Mouse (Mus musculus): Measurements from ENCODE around the gene Unc119b. TPM values are rescaled to one million over a fixed set of nuclear protein-coding genes. Genes with fewer than 3 reads are reported as not detected.
A peak's percentile ranks its signal among the peaks of the same experiment; 100 is the strongest.

The Unc119b gene
- polyA plus RNA-seq, 1 experiment from 2014 or later, result 31.1 TPM

DNA sequence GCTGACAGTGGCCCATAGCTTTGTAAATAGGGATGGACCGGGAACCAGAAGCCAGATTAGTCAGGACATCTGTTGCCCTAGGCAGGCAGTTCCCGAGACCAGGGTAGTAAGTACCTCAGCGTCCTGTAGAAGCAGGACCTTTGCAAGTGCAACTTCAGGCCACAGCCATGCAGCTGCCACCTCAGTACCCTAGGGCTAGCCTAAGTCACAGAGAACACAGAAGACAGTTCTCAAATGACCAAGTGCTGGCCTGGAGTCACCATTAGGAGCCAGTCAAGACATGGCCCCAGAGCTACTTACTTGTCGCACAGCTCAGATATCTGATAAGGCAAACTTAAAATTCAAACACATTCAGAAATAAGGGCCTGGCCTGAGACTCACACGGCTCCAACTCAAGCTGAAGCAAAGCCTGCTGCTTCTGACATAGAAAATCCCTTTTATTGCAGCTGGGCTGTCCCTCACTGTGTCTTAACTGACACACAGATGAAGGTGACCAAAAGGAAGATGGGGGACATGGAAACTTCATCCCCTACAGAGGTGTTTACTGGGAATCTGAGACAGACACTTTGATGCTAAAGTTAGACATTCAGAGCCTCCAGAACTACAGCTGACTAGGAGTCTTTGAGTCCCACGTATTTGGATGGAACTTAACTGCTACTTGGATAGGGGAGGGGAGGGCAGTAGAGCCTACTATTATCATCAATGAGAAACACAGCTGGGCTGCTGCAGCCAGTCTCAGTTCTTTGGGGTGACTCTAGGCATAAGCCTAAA lies 11.4 kb upstream of the Unc119b start:
- Histone ChIP-seq H3K27ac (replicated peaks) (no peak overlapping the region), H3K4me1 (peaks cover 8% of the 10 kb centered on the region), H3K4me2 (no peak overlapping the region), H3K9ac (replicated peaks) (no peak overlapping the region), H3K4me3 (replicated peaks) (no peak overlapping the region), H3K36me3 (peaks cover 68% of the 10 kb centered on the region), H3K9me3 (replicated peaks) (no peaks in the 10 kb centered on the region), H3K27me3 (replicated peaks) (no peaks in the 10 kb centered on the region)
- ATAC-seq (ENCODE audit: low FRiP score), result no peak
- 88% methylated on average over 6 of the region's 6 CpGs for WGBS

DNA sequence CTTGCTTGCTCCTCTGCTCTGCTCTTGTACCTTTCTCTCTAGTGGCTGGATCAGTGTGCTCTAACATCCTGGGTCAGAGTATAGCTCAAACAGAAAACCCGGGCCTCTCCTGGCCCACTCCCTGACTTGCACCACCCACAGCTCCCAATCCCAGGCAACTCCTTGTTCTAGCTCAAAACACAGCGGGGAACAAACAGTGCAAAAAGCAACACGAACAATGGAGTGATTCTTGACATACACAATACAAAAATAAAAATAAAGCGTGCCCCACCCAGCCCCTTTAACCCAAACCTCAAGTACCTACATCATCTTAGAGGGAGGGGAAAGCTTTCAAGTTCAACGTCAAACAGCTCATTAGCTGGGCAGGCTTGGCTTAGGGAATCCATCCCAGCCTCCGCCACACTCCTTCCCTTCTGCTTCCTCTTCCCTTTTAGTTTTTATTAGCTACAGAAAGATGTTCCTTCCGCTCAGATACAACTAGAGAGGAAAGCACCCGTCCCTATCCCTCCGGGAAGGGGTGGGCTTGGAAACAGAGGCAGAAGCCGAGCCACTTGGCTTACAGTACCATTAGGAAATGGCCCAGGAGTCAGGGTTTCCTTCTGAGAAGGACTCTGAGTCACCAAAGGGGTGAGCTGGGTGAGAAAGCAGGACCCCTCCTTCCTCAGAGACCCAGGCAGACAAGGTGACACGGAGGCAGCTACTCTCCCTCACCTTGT lies 10.6 kb upstream of the Unc119b start:
- no peaks in the 10 kb centered on the region for H3K9me3 ChIP-seq (replicated peaks)
- peaks cover 8% of the 10 kb centered on the region for H3K4me1 ChIP-seq
- H3K27ac ChIP-seq (replicated peaks), result no peak overlapping the region
- ATAC-seq (ENCODE audit: low FRiP score), result no peak
- peaks cover 61% of the 10 kb centered on the region for H3K36me3 ChIP-seq
- WGBS, result 70% methylated on average over 11 of the region's 11 CpGs
- no peak overlapping the region for H3K4me3 ChIP-seq (replicated peaks)
- H3K4me2 ChIP-seq, result no peak overlapping the region
- H3K9ac ChIP-seq (replicated peaks), result no peak overlapping the region
- H3K27me3 ChIP-seq (replicated peaks), result no peaks in the 10 kb centered on the region

DNA sequence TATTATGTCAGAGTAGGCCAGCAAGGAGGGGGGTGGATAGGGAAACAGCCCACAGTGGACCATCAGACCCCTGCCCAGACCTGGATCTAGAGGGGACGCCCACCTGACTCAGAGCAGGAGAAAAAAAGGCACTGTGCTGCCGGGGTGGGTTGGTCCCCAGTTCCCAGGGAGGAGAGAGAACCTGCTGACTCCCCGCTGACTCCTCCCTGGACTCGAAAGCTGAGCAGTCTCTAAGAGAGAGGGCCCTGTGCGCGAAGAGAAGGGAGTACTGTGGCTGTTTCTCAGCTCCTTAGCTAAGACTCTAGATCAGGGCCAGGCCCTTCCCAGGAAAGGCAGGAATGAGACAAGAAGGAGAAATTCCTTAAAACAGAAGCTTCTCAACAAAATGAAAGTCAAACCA lies 9.7 kb upstream of the Unc119b start:
- no peak overlapping the region for H3K27ac ChIP-seq (replicated peaks)
- no peak for ATAC-seq (ENCODE audit: low FRiP score)
- H3K27me3 ChIP-seq (replicated peaks), result no peaks in the 10 kb centered on the region
- no peak overlapping the region for H3K4me3 ChIP-seq (replicated peaks)
- H3K9ac ChIP-seq (replicated peaks), result no peak overlapping the region
- H3K4me1 ChIP-seq, result peaks cover 8% of the 10 kb centered on the region
- H3K36me3 ChIP-seq, result peaks cover 51% of the 10 kb centered on the region
- WGBS, result 77% methylated on average over 6 of the region's 6 CpGs
- H3K9me3 ChIP-seq (replicated peaks), result no peaks in the 10 kb centered on the region
- no peak overlapping the region for H3K4me2 ChIP-seq

DNA sequence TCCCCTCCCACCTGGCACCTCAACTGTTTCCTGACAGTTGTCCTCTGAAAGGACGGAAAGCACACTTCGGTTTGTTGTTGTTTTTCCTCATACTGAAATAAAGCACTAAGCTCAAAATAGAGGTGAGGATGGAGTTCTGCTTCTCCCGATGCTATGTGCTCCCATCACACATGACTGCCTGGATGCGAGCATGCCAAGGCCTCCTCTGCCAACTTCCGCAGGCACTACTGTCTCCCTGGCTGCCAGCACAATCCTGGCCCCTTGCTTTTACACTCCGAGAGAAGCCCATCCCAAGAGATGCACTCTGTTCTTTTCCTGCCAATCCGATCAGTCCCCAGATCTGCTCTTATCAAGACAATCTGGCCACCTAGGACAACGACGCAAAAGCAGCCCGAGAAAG lies 8.8 kb upstream of the Unc119b start:
- Histone ChIP-seq H3K4me3 (replicated peaks) (no peak overlapping the region), H3K9me3 (replicated peaks) (no peaks in the 10 kb centered on the region), H3K27me3 (replicated peaks) (no peaks in the 10 kb centered on the region), H3K4me1 (peaks cover 8% of the 10 kb centered on the region), H3K4me2 (no peak overlapping the region), H3K9ac (replicated peaks) (0 out of 2 replicates have a peak overlapping the region, but pooled peaks have one; percentile 10), H3K36me3 (peaks cover 44% of the 10 kb centered on the region), H3K27ac (replicated peaks) (peak overlapping the region; percentile 33; the same call in 1 of the 2 replicates)
- WGBS, result 78% methylated on average over 10 of the region's 10 CpGs
- ATAC-seq (ENCODE audit: low FRiP score), result no peak

DNA sequence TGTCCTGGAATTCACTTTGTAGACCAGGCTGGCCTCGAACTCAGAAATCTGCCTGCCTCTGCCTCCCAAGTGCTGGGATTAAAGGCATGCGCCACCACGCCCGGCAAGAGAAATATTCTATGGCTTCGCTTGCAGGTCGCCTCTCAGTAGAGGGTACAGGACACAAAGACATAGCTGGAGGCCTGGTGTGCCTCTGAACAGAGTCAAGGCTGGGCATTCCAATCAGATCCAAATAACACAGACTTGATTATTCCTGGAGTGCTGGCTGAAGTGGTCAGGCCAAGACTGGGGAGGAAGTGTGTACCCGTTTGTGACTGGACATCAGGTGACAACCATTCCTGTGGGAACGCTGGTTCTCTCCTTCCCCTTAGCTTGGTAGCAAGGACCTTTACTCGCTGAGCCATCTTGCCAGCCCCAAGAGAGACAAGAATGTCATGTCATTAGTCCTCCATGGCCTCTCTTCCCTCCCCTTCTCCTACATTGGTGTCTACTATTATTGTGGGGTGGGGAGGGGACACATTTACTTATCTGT lies 7.5 kb upstream of the Unc119b start:
- no peak overlapping the region for H3K27ac ChIP-seq (replicated peaks)
- H3K36me3 ChIP-seq, result peaks cover 31% of the 10 kb centered on the region
- ATAC-seq (ENCODE audit: low FRiP score), result no peak
- peaks cover 8% of the 10 kb centered on the region for H3K4me1 ChIP-seq
- H3K9me3 ChIP-seq (replicated peaks), result no peaks in the 10 kb centered on the region
- no peak overlapping the region for H3K9ac ChIP-seq (replicated peaks)
- H3K4me2 ChIP-seq, result no peak overlapping the region
- no peaks in the 10 kb centered on the region for H3K27me3 ChIP-seq (replicated peaks)
- no peak overlapping the region for H3K4me3 ChIP-seq (replicated peaks)
- 88% methylated on average over 9 of the region's 9 CpGs for WGBS

DNA sequence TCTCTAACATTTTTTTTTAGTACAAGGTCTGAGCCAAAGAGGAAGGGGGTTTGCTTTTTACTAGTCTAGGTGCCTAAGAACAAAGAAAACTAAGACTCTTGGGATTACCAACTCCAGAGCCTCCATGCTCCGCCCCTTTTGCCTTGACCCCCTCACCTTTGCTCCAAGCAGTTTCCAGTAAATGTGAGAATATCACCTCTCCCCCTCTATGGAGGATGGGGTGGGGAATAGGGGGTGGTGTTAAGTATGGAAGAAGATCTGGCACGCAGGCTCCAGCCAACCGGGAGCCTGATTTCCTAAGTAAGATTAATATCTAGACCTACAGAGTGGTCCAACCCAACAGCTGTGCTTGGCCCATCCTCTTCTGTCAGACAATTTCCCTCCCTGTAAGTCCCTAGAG lies 6.0 kb upstream of the Unc119b start:
- H3K4me2 ChIP-seq, result no peak overlapping the region
- H3K36me3 ChIP-seq, result peaks cover 16% of the 10 kb centered on the region
- H3K4me3 ChIP-seq (replicated peaks), result no peak overlapping the region
- no peak overlapping the region for H3K27ac ChIP-seq (replicated peaks)
- WGBS, result 83% methylated on average over 3 of the region's 3 CpGs
- no peak overlapping the region for H3K9ac ChIP-seq (replicated peaks)
- H3K9me3 ChIP-seq (replicated peaks), result no peaks in the 10 kb centered on the region
- ATAC-seq (ENCODE audit: low FRiP score), result no peak
- H3K4me1 ChIP-seq, result peaks cover 8% of the 10 kb centered on the region
- H3K27me3 ChIP-seq (replicated peaks), result no peaks in the 10 kb centered on the region

DNA sequence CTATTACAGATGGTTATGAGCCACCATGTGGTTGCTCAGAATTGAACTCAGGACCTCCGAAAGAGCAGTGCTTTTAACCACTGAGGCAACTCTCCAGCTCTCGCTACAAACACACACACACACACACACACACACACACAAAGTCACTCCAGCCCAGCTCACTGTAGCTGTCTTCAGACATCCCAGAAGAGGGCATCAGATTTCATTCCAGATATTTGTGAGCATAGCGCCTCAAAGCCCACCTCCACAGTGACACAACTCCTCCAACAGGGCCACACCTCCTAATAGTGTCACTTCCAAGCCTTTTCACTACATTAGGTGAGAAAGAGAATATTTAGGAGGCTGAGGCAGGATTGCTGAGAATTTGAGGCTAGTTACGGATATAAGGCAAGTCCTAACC lies 4.3 kb upstream of the Unc119b start:
- H3K4me2 ChIP-seq, result no peak overlapping the region
- H3K4me3 ChIP-seq (replicated peaks), result no peak overlapping the region
- 81% methylated on average over 4 of the region's 4 CpGs for WGBS
- 0 out of 2 replicates have a peak, but pooled peaks cover 3% of the 10 kb centered on the region for H3K36me3 ChIP-seq
- peaks cover 10% of the 10 kb centered on the region for H3K4me1 ChIP-seq
- H3K27me3 ChIP-seq (replicated peaks), result no peaks in the 10 kb centered on the region
- H3K27ac ChIP-seq (replicated peaks), result no peak overlapping the region
- H3K9me3 ChIP-seq (replicated peaks), result no peaks in the 10 kb centered on the region
- no peak overlapping the region for H3K9ac ChIP-seq (replicated peaks)
- ATAC-seq (ENCODE audit: low FRiP score), result no peak

DNA sequence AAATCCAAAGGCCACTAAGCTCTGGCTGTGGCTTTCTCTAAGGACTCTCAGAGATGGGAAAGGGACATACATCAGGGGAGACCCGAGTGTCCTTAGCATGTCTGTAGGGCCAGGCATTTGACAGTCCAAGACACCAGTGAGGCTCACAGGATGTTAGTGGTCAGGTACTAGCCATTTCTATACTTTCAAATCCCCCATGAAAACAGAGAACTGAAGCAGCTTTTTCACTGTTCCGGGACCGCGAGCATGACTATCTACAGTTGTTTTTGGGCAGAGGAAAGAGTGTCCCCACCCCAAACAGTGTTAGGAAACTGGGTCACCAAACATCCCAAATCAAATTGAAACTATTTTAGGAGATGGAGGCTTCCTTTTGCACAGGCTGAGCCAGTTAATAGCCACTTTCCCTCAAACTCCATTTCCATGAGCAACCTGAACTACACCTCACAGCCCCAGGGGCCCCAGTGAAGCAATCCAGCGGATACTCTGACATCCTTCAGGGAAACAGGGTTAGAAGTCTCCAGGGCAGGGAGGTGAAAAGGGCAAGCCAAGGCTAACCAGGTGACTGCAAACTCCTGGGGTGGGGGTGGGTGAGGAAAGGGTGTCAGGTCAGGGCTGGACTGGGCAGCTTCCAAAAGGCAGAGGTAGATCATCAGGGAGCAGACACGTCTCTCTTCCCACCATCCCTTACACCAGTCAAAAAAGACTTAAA lies 1.3 kb downstream of the Unc119b start:
- peak overlapping the region; percentile 91 for H3K4me2 ChIP-seq
- H3K4me1 ChIP-seq, result peaks cover 28% of the 10 kb centered on the region
- H3K27ac ChIP-seq (replicated peaks), result no peak overlapping the region
- peak overlapping the region; percentile 83 for H3K4me3 ChIP-seq (replicated peaks)
- 55% methylated on average over 6 of the region's 6 CpGs for WGBS
- ATAC-seq (ENCODE audit: low FRiP score), result no peak
- no peaks in the 10 kb centered on the region for H3K9me3 ChIP-seq (replicated peaks)
- H3K9ac ChIP-seq (replicated peaks), result peak overlapping the region; percentile 79
- H3K36me3 ChIP-seq, result peaks cover 14% of the 10 kb centered on the region
- H3K27me3 ChIP-seq (replicated peaks), result no peaks in the 10 kb centered on the region

DNA sequence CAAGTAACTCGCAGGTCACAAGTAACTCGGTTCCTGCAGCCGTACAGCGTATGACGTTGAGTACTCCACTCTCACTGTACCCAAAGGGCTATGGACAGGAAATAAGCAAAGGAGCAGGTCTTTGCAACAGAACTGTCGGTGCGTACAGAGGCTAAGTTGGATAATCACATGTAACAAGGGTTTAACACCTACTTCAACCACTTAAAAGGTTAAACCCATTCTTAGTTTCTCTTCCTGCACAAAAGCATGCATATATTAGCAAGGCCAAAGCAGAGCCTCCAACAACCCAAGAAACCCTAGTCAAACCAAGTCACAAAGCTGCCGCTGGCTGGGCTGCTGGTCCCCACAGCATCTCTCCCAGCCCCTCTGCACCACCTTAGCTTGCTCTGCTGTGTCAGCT lies 2.3 kb downstream of the Unc119b start:
- no peak for ATAC-seq (ENCODE audit: low FRiP score)
- Histone ChIP-seq H3K4me3 (replicated peaks) (no peak overlapping the region), H3K9ac (replicated peaks) (peak overlapping the region; percentile 26; the same call in 1 of the 2 replicates), H3K4me2 (peak overlapping the region; percentile 91), H3K9me3 (replicated peaks) (no peaks in the 10 kb centered on the region), H3K27me3 (replicated peaks) (no peaks in the 10 kb centered on the region), H3K27ac (replicated peaks) (no peak overlapping the region), H3K4me1 (peaks cover 28% of the 10 kb centered on the region), H3K36me3 (peaks cover 23% of the 10 kb centered on the region)
- WGBS, result 96% methylated on average over 8 of the region's 8 CpGs

DNA sequence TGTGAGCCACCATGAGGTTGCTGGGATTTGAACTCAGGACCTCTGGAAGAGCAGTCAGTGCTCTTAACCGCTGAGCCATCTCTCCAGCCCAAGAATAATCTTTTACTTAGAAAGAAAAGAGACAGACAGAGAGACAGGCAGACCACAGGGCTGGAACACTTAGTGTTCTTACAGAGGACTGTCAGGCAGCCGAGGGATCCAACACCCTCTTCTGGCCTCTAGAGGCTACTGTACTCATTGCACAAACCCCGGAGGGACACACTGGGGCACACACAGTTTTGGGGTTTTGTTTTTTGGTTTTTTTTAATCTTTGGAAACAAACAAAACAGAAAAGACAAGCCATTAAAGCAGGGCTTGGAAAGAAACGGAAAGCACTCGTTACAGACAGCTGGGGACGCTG lies 5.4 kb downstream of the Unc119b start:
- H3K4me1 ChIP-seq, result peaks cover 45% of the 10 kb centered on the region
- H3K36me3 ChIP-seq, result peaks cover 46% of the 10 kb centered on the region
- no peak for ATAC-seq (ENCODE audit: low FRiP score)

DNA sequence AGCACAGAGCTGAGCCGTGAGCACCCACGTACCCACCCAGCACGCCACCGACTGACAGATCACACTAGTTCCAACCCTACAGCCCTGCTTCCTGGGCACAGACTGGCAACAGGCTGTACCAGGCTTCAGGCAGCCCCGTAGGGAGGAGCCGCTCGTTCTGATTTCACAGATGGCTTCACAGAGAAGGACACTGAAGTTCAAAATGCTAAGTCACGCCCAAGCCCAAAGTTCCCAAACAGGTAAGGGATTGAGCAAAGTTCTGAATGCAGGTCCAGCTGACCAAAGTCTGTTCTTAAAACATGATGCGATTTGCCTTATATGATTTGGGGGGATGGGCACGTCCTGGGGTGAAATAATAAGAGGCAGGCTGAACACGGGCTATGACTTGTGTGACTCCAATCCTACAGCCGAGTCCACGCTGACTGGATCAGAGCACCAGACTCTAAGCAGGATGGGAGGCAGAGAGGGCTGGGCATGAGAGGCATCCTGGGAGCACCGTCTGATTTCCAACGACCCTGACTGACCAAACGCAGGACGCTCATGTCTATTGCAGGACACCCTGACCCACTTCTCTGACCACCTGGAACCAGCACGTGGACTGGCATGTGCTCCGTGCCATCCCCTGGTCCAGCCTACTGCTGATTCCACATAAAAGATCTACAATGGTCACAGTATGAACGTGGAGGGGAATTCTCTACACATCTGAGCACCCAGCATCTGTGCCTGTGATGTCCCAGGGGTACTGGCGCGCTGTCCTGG lies 7.2 kb downstream of the Unc119b start:
- Histone ChIP-seq H3K27me3 (replicated peaks) (no peaks in the 10 kb centered on the region), H3K4me1 (peaks cover 29% of the 10 kb centered on the region), H3K9ac (replicated peaks) (0 out of 2 replicates have a peak overlapping the region, but pooled peaks have one; percentile 7), H3K9me3 (replicated peaks) (no peaks in the 10 kb centered on the region), H3K4me3 (replicated peaks) (no peak overlapping the region), H3K27ac (replicated peaks) (no peak overlapping the region), H3K36me3 (peaks cover 56% of the 10 kb centered on the region), H3K4me2 (no peak overlapping the region)
- 93% methylated on average over 22 of the region's 22 CpGs for WGBS
- ATAC-seq (ENCODE audit: low FRiP score), result no peak

More for the DNA sequence above, 5.4 kb downstream of the Unc119b start:
- Histone ChIP-seq H3K4me3 (replicated peaks) (no peak overlapping the region), H3K4me2 (no peak overlapping the region), H3K27me3 (replicated peaks) (no peaks in the 10 kb centered on the region), H3K27ac (replicated peaks) (no peak overlapping the region), H3K9me3 (replicated peaks) (no peaks in the 10 kb centered on the region), H3K9ac (replicated peaks) (no peak overlapping the region)
- 90% methylated on average over 6 of the region's 6 CpGs for WGBS
